Mouse (Mus musculus): ENCODE measurements around the gene Brox.
A peak's percentile ranks its signal among the peaks of the same experiment; 100 is the strongest.
"Not testable (repeated sequence)": the region's sequence is repeated elsewhere in the genome, so short reads cannot be mapped to it uniquely, and the experiment has no call there.

Gene Brox

DNA sequence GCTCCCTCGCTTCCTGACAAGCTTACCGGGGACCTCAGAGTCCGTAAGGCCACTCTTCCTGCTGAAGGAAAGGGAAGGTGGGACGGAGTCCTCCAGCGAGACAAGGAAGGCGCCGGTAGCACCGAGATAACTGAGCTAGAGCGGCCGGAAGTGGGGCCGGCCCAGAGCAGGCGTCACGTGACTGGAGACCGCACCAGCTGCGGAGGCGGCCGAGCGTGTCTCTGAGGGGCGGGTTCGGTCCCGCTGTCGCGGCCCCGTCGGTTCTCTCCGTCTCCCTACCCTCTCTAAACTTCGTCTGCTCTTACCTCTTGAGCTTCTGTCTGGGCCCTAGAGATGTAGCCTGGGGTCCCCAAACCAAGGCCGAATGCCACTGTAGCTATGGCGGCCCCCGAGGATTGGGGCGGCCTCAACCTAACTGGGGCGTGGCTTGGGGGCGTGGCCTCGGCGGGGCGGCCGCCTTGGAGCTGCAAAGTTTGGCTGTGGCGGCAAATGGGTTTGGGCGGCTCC, at the start of gene Brox:
TSS of gene Brox (minus strand) at position 393 of the 507 bp plus-strand sequence.
- DNase-seq (ENCODE audit: low spot score) = peak; percentile 95

DNA sequence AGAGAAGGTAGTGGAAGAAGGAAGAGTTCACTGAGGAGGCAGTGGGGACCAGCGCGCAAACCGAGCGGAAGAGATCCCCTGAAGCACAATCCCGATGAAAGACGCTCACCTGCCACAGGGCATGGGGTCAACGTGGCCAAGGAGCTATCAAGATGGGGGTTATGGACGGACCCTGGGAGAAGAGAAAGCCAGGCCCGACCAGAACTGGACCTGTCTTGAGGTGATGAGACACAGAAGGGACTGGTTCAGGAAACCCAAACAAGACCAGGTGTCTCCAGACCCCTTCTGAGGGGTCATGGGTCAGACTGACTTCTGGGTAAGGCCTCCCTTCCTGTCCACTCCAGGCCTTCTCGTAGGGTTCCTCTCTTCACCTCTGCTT, 48.7 kb upstream of the Brox start:
- DNase-seq (ENCODE audit: low spot score) = no peak

DNA sequence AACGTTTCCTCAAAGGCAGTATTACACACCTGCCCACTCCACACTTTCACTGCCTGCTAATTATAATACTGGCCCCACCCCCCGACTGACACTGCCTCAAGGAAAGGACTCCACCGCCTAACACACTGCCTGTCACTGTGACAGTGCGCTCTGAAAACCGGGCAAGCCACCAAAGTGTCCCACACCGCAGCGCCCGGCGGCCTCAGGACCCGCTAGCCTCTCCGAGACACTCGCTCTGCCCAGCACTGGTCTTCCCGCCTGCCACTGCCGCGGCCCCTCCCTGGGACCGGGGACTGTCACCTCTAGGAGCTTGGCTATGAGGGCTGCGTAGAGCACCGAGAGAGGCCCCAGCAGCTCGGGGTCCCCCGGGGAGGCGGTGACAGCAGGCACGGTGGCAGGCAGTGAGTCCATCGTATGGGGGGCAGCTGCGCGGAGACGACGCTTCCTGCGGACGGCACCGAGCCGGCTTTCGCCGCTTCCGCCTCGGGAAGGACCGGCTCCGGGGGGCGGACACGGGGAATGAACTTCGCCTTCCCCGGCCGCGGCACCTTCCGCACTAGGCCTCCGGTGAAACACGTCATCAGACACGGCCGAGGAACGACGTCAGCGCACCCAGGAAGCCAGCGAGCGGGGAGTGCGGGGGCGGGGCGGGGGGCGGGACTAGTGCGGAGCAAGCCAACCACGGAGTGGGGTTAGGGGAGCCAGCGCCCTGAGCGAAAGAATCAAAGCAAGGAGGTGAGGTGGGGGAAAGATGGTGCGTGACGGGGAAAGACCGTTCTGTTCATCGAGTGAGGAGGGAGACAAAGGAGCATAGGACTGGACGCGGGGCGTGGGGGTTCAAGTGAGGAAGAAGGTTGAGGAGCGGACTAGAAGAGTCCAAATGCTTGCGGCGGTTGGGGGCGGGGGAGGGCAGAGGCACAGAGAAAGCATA, 48.1 kb upstream of the Brox start:
- peak; percentile 82 for DNase-seq (ENCODE audit: low spot score)

DNA sequence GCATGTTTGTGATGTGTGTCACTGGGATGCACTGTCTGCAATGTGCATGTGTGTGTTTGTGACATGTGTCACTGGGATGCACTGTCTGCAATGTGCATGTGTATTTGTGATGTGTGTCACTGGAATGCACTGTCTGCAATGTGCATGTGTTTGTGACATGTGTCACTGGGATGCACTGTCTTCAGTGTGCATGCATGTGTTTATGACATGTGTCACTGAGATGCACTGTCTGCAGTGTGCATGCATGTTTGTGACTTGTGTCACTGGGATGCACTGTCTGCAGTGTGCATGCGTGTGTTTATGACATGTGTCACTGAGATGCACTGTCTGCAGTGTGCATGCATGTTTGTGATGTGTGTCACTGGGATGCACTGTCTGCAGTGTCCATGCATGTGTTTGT, 45.8 kb upstream of the Brox start:
- DNase-seq (ENCODE audit: low spot score) = not testable (repeated sequence)

DNA sequence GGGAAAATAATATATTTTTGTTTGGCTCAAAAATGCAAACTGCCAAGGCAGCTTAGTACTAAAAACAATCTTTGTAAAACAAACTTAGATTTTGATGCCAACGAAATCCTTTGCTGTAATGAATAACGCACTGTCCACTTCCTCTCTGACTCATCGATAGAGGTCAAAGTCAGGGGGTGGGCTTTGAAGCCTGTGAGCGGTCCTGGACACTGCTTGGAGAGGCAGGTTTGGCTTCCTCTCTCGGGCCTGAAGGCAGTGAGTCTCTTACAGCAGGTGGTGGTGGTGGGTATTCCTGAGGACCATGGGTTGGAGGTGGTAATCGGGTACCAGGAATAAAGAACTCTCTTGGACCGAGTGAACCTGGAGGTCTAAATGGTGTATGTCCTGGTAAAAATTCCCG, 30.1 kb upstream of the Brox start:
- no peak for DNase-seq (ENCODE audit: low spot score)

DNA sequence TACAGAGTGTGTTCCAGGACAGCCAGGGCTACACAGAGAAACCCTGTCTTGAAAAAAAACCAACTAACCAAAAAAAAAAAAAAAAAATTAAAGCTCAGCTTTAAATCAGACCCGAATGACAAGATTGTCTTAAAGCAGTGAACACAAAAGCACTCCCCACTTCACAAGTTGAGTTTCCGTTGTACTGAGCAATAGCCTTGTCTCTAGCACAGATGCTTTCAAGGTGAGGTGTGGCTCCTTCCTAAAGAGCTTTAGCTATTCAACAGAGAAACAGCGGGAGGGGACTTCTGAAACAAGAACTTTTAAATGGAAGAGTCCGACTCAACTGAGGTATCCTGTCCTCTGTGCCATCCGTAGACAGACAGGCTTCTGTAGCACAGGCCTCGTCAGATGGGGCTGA, 27.4 kb upstream of the Brox start:
- DNase-seq (ENCODE audit: low spot score) = no peak

DNA sequence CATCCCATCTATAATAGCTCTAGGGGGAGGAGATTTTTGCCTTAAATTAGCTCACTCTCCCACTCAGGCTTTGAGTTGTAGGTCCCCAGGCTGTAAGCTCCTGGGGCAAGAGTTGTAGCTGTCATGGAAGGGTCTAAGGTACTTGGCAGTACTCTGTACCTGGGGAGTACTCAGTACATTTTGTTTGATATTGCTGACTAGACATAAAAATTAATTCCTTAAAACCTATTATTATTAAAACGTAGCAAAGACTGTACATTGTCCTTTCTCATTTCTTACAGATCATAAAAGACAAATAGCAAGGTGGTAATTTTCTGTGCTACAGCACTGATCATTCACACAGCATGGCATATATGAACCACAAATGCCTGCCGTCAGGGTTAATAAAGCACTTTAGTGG, 26.9 kb upstream of the Brox start:
- DNase-seq (ENCODE audit: low spot score) = no peak

DNA sequence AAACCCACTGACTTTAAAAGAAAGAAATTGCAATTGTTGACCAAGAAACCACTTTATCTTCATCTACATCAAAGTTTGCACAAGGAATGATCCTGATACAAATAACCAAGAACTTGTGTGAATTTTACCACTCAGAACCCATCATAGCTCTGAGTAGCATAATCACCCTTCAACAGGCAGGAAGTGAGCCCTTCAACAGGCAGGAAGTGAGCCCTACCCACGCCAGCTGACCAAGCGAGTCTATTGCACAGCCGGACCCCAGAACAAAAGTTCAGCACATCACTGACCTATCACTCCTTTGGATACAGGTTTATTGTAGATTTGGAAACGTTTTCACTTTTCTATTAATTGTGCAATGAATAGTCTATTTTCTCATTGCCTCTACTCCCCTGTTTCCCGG, 25.4 kb upstream of the Brox start:
- DNase-seq (ENCODE audit: low spot score) = not testable (repeated sequence)

DNA sequence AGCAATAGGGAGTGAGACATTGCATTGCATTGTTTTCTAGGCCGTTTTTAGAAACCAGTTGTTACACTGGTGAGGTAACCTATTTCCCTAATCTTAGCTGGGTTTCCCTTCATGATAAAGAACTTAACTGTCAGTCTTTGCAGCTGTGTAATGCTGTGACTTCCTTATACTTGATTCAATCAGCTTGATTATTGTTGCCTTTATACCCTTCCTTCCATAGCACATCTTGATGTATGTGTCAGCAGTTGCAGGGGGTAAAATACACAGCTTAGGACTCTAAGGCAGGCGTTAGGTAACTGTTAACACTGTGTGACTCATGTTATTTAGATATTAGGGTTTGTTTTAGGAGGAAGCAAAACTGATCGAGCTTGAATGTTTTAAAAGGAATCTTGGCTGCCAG, 23.6 kb upstream of the Brox start:
- peak; percentile 45 for DNase-seq (ENCODE audit: low spot score)

DNA sequence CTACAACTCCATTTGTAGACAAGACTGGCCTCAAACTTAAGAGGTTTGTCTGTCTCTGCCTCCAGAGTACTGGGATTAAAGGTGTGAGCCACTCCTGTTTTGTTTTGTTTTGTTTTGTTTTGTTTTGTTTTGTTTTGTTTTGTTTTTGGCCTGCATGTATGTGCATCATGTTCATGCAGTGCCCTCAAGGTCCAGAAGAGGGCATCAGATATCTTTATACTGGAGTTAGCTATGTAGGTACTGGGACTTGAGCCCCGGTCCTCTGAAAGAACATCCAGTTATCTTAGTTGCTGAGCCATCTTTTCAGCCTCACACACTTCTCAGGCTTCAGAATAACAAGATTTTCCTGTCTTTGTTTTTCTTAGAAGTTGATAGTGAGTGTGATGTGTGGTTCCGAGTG, 18.7 kb upstream of the Brox start:
- no peak for DNase-seq (ENCODE audit: low spot score)

DNA sequence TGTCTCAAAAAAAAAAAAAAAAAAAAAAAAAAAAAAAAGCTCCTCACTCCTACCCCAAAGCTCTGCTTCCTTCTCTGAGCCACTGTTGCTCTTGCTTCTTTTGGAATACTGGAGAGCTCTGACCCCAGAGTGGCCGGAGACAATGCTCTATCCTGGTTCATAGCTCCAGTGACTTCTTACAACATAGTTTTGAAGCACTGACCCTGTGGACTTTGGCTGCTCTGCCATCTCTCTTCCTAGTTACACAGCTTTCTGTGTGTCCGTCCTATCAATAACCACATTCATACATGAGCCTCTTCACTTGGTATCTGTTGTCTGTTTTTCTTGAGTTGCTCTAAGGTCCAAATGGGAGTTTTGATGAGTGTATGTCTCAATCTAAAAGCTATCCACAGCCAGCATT, 15.0 kb upstream of the Brox start:
- DNase-seq (ENCODE audit: low spot score) = no peak

DNA sequence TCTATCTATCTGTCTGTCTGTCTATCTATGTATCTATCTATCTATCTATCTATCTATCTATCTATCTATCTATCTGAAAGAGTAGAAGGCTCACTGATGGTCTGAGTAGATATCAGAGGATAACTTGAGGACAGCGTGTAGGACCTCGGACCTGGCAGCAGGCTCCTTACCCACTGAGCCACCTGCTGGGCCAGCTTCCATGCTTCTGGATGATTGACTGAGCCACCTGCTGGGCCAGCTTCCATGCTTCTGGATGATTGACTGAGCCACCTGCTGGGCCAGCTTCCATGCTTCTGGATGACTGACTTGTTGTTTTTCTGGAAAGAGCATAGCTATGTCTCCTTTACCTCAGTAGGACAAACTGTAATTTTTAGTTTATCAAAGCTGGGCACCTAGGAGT, 12.5 kb upstream of the Brox start:
- DNase-seq (ENCODE audit: low spot score) = not testable (repeated sequence)

DNA sequence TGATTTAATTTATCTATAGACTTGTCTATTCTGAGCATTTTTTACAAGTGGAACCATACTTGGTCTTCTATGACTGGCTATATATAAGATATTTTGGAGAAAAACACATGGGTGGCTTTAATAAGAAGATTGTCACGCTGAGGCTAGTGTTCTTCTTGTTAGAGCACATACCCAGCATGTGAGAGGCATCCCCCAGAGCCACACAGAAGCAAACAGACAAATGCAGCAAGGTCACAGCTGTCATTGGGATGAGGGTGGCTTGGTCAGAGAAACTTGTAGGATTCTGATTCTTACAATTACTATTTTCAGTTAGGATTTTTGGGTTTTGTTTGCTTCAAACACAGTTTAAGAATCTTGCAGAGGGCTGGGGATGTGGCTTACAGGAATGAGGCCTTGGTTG, 11.4 kb upstream of the Brox start:
- DNase-seq (ENCODE audit: low spot score) = no peak

DNA sequence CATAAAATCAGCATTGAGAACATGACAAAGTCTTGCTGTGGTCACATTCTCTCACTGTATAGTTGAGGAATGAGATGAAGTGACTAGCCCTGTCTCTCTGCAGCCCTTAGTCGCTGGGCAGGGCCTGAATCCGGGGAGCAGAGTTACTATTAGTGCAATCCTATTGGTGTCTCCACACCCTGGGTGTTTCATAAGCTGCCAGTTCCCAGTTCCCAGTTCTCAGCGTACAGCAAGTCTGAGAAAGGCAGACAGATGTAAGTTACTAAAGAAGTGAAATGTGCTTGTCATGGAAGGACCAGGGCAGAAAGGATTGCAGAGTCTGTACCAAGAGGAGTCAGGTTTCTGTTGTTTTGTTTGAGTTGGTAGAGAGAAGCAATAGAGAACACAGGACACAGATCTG, 10.5 kb upstream of the Brox start:
- no peak for DNase-seq (ENCODE audit: low spot score)

DNA sequence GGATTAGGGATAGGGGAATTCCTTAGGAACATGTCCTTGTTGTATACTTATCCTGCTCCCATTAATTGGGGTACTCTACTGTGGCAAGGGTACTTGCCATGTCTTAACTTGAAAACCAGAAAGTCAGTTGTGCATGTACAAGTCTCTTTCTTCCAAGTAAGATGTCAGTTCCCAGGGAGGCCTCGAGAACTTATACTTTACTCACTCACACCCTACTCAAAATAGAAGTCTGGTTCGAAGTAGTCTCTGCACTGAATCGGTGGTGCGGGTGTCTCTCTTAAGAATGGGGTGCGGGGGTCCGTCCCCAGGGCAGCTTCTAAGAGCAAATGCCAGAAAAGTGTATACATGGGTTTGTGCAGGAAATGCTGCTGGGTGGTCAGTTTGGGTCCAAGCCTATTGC, 2.1 kb upstream of the Brox start:
- DNase-seq (ENCODE audit: low spot score) = peak; percentile 88

DNA sequence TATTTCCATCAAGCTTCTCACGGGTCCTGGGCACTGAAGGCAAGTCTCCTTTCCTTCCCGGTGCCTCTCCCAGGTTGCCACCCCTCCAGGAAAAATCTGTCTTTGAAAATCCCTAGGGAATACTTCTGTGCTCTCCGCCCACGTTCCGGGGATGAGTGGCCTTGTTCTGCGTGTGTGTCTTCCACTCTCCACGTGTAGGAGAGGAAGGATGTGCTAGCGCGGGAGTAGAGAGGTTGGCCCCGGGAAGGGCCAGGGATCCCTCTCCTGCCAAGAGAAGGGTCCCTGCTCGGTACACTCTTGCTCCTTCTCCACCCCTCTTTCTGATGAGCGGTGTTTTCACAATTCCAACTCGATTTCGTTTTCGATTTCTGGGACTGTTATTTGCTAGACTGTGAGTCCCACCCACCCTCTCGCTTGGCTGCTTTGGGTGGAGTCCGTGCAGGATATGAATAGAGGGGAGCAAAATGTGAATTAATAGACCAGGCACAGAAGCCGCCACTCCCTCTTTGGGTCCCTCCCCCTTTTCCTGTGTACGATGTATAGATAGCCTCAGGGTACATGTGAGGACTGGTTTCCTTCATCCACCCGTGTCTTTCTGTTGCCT, 919 bp upstream of the Brox start:
- DNase-seq (ENCODE audit: low spot score) = peak; percentile 84

DNA sequence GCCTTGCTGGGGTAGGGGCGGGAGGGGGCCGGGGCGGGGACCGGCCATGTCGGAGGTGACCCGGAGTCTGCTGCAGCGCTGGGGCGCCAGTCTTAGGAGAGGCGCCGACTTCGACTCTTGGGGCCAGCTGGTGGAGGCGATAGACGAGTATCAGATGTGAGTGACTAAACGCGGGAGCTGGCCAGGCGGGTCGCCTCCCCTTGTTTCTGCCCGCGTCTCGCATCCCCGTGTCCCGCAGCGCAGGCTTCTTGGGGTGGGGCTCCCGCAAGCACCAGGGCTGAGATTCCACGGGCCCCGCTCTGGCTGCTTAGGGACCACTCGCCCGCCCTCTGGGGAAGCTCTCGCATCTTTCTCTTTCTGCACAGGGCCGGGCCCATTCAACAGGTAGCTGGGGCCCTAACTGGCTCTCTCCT, 410 bp upstream of the Brox start:
- DNase-seq (ENCODE audit: low spot score) = peak; percentile 70

DNA sequence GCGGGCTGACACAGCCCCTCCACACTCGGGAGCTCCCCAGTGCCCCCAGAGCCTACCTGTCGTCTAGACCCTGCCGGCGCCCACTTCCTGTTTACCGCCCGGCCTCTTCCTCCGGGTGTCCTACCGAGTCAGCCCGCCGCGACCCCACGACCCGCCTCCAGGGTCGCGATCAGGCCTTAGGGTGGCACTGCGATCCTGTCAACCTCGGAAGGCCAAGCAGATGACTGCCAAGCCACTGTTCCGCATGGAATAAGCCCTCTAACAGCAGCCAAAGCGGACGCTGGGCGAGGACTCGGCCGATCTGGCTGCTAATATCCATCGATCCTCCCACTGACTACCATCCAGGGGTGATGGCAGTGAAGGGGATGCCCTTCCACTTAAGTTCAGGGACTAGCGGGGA, 604 bp downstream of the Brox start, which contains the start of gene Aida:
TSS of gene Aida (plus strand) at position 126 of the 400 bp plus-strand sequence.
- DNase-seq (ENCODE audit: low spot score) = no peak

DNA sequence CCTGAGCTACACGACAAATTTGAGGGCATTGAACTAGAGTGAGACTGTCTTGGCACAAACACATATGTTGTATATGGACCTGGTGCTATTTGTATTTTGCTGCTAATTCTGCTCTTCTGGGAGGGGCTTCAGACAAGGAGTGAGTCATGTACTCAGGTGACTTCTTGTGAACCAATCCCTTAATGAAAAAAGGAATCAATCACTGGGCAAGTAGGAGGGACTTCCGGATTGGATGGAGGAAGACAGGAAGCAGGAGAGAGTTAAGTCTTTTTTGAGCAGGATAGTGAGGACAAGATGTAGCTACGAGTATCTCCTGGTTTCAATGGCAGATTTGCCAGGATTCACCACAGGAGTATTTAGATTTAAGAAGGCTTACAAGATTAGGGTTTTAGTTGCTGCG, 7.5 kb downstream of the Brox start:
- DNase-seq (ENCODE audit: low spot score) = no peak

DNA sequence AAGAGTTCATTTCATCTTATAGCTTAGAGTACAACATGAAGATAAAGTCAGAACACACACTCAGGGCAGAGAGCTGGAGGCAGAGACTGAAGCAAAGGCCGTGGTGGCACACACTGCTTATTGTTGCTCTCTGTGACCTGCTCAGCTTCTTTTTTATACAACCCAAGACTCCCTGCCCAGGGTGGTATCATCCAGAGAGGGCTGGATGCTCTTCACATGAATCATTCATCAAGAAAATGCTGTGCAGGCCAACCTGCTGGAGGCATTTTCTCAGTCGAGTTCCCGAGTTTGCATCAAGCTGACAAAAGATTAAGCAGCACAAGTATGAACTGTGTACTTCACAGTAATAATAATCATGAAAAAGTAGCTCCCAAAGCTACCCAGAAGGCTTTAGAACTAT, 8.7 kb downstream of the Brox start:
- no peak for DNase-seq (ENCODE audit: low spot score)

DNA sequence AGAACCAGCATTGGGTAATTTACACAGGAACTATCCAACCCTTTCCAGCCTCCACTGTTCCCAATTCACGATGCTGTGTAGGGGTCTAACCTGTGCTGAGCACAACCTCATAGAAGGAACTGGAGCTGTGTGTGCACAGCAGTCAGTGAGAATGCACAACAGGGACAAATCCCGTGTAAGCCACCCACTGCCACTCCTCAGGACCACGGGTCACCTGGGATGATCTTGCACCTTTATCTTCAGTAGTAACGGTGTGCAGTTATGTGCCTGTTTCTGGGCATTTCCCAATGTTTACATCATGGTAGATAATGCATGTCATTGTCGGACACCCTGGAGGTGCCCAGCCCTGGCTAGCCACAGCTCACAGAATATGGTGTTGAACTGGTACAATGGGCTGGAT, 21.3 kb downstream of the Brox start:
- DNase-seq (ENCODE audit: low spot score) = no peak

DNA sequence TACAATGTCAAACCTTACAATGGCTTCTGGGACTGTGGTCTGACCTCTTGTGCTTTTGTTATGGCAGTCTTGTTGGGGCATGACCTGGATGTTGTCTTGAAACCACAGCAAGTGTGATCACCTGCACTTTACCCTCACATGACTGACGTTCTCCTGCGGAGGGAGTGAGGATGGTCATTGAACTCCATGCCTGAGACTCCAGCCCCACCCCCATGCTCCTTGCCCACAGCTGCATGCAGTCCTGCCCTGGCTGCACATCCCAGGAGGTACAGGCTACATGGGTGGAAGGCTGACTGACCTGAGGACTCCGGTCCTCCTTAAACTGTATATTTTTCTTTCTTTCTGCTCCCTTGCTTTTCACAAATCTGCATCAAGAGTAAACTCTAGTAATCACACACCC, 22.7 kb downstream of the Brox start:
- DNase-seq (ENCODE audit: low spot score) = no peak

Data from MN1 (cell line).